Mouse (Mus musculus) brown adipose tissue, adult 24 weeks (tissue): ENCODE results near the gene Ifi47. TPM values are rescaled to one million over a fixed set of nuclear protein-coding genes. Genes with fewer than 3 reads are reported as not detected.
A peak's percentile ranks its signal among the peaks of the same experiment; 100 is the strongest.

Experiments
- H3K27ac ChIP-seq: fragments of 200-500 bp; replicated peaks from 2 replicates; pipeline ENCODE4 v1.5.1; 2012; ENCODE audit warnings: low read depth, mild to moderate bottlenecking, low read length
- H3K4me1 ChIP-seq: fragments of 200-500 bp; 2 replicates; pipeline ENCODE4 v1.6.1; 2012; ENCODE audit warnings: low read length, mixed read lengths; ENCODE audit not compliant: control insufficient read depth, insufficient read depth, insufficient read length
- H3K4me3 ChIP-seq: fragments of 200-500 bp; 2 replicates; pipeline ENCODE4 v1.5.1; 2012; ENCODE audit warnings: low read depth, mild to moderate bottlenecking, low read length, moderate library complexity; ENCODE audit not compliant: insufficient read depth
- polyA plus RNA-seq: library from polyadenylated mRNA; stranded (reverse); fragments of >200 nt; gene quantifications from 2 replicates; pipeline ENCODE4 v1.2.4, GENCODE M21; 2012; ENCODE audit not compliant: missing spikeins, insufficient read depth, insufficient read length

Gene Ifi47
- polyA plus RNA-seq, 1 experiment: 2.9 TPM

GRCm38 (mm10) chr11:49084385-49084784 lies 8.0 kb downstream of the Ifi47 start:
- peak overlapping the region; percentile 75 for H3K27ac ChIP-seq
- H3K4me3 ChIP-seq: no peak overlapping the region
- peaks cover 28% of the 10 kb centered on the region for H3K4me1 ChIP-seq

GRCm38 (mm10) chr11:49084875-49085274 lies 8.5 kb downstream of the Ifi47 start:
- Histone ChIP-seq H3K27ac (peak overlapping the region; percentile 75), H3K4me1 (peaks cover 28% of the 10 kb centered on the region), H3K4me3 (no peak overlapping the region)

GRCm38 (mm10) chr11:49086858-49087361 lies 10.5 kb downstream of the Ifi47 start:
- peak overlapping the region; percentile 67 for H3K4me3 ChIP-seq
- peaks cover 24% of the 10 kb centered on the region for H3K4me1 ChIP-seq
- H3K27ac ChIP-seq: peak overlapping the region; percentile 89

GRCm38 (mm10) chr11:49087830-49088616 lies 11.6 kb downstream of the Ifi47 start:
- Histone ChIP-seq H3K4me3 (peak overlapping the region; percentile 27), H3K4me1 (peaks cover 22% of the 10 kb centered on the region), H3K27ac (peak overlapping the region; percentile 31)

- H3K4me3 ChIP-seq: no peak overlapping the region
- H3K4me1 ChIP-seq: peaks cover 15% of the 10 kb centered on the region
- no peak overlapping the region for H3K27ac ChIP-seq
Measured at GRCm38 (mm10) chr11:49088990-49089652, 12.7 kb downstream of the Ifi47 start.

- no peak overlapping the region for H3K4me3 ChIP-seq
- no peak overlapping the region for H3K27ac ChIP-seq
- peaks cover 13% of the 10 kb centered on the region for H3K4me1 ChIP-seq
Measured at GRCm38 (mm10) chr11:49089735-49090507, 13.5 kb downstream of the Ifi47 start.

- Histone ChIP-seq H3K4me3 (no peak overlapping the region), H3K27ac (no peak overlapping the region), H3K4me1 (peaks cover 13% of the 10 kb centered on the region)
Measured at GRCm38 (mm10) chr11:49090551-49090950, 14.2 kb downstream of the Ifi47 start.

- H3K4me1 ChIP-seq: peaks cover 13% of the 10 kb centered on the region
- H3K4me3 ChIP-seq: no peak overlapping the region
- H3K27ac ChIP-seq: 0 out of 2 replicates have a peak overlapping the region, but pooled peaks have one; percentile 20
Measured at GRCm38 (mm10) chr11:49091171-49091570, 14.8 kb downstream of the Ifi47 start.

- Histone ChIP-seq H3K4me1 (peaks cover 7% of the 10 kb centered on the region), H3K27ac (no peak overlapping the region), H3K4me3 (no peak overlapping the region)
Measured at GRCm38 (mm10) chr11:49092053-49092586, 15.7 kb downstream of the Ifi47 start.

- H3K4me3 ChIP-seq: no peak overlapping the region
- no peak overlapping the region for H3K27ac ChIP-seq
- H3K4me1 ChIP-seq: peaks cover 6% of the 10 kb centered on the region
Measured at GRCm38 (mm10) chr11:49092786-49093185, 16.4 kb downstream of the Ifi47 start.

- H3K4me1 ChIP-seq: no peaks in the 10 kb centered on the region; the same call in none of the 2 replicates
- peak overlapping the region; percentile 45; the same call in 1 of the 2 replicates for H3K27ac ChIP-seq
- no peak overlapping the region for H3K4me3 ChIP-seq
Measured at GRCm38 (mm10) chr11:49093861-49094660, 17.7 kb downstream of the Ifi47 start.

GRCm38 (mm10) chr11:49095367-49095766 lies 19.0 kb downstream of the Ifi47 start:
- no peaks in the 10 kb centered on the region; the same call in 1 of the 2 replicates for H3K4me1 ChIP-seq
- no peak overlapping the region for H3K4me3 ChIP-seq
- H3K27ac ChIP-seq: no peak overlapping the region

- Histone ChIP-seq H3K27ac (no peak overlapping the region), H3K4me3 (no peak overlapping the region), H3K4me1 (peaks cover 2% of the 10 kb centered on the region)
Measured at GRCm38 (mm10) chr11:49100409-49100808, 24.0 kb downstream of the Ifi47 start.

GRCm38 (mm10) chr11:49101500-49101899 lies 25.1 kb downstream of the Ifi47 start:
- Histone ChIP-seq H3K27ac (no peak overlapping the region), H3K4me1 (peaks cover 5% of the 10 kb centered on the region), H3K4me3 (no peak overlapping the region)
